Mouse (Mus musculus) liver, embryonic 16.5 days (tissue): Measurements from ENCODE around the gene Arhgef16. TPM values are rescaled to one million over a fixed set of nuclear protein-coding genes. Genes with fewer than 3 reads are reported as not detected.

Experiments
- ATAC-seq: fragments of 200-750 bp; cut with Nextera tagmentation; 2 replicates; pipeline ENCODE4 v1.8.0; 2017; ENCODE audit warnings: low read depth, mild to moderate bottlenecking, moderate number of reproducible peaks, moderate library complexity
- H3K27ac ChIP-seq: fragments of 300-500 bp; sonication (generic); 2 replicates; pipeline ENCODE4 v1.5.1; 2014; ENCODE audit warnings: mild to moderate bottlenecking, low read length
- H3K27me3 ChIP-seq: fragments of 300-500 bp; sonication (generic); 2 replicates; pipeline ENCODE4 v1.6.1; 2014; ENCODE audit warnings: low read depth, low read length, mixed read lengths; ENCODE audit not compliant: control insufficient read depth, insufficient read depth
- H3K36me3 ChIP-seq: fragments of 300-500 bp; sonication (generic); 2 replicates; pipeline ENCODE4 v1.6.1; 2014; ENCODE audit warnings: mild to moderate bottlenecking; ENCODE audit not compliant: control insufficient read depth, insufficient read depth
- H3K4me1 ChIP-seq: fragments of 300-500 bp; sonication (generic); 2 replicates; pipeline ENCODE4 v1.6.1; 2014; ENCODE audit warnings: low read depth, low read length, mixed read lengths; ENCODE audit not compliant: control insufficient read depth
- H3K4me2 ChIP-seq: fragments of 300-500 bp; sonication (generic); 2 replicates; pipeline ENCODE4 v1.6.1; 2014; ENCODE audit warnings: low read depth, low read length, mixed read lengths
- H3K4me3 ChIP-seq: fragments of 300-500 bp; sonication (generic); 2 replicates; pipeline ENCODE4 v1.5.1; 2014; ENCODE audit warnings: low read depth, mild to moderate bottlenecking, low read length
- H3K9ac ChIP-seq: fragments of 300-500 bp; sonication (generic); 2 replicates; pipeline ENCODE4 v1.6.1; 2014; ENCODE audit warnings: low read depth, low read length
- H3K9me3 ChIP-seq: fragments of 300-500 bp; sonication (generic); replicated peaks from 2 replicates; pipeline ENCODE4 v1.6.1; 2016; ENCODE audit warnings: low read length; ENCODE audit not compliant: control insufficient read depth
- WGBS: fragments of 180-500 bp; shearing (Covaris S2); extraction: QIAGEN DNeasy Blood & Tissue Kit; methylation state at CpG from one replicate; pipeline ENCODE4 v1.1.7; 2014; ENCODE audit not compliant: insufficient replicate concordance; 5-methylcytosine and 5-hydroxymethylcytosine counted together
- polyA plus RNA-seq: library from polyadenylated mRNA; unstranded; fragments of >200 nt; fragmentation: Nextera tagmentation; extraction: Ambion mirVana; gene quantifications from 2 replicates; pipeline ENCODE4 v1.2.1, GENCODE M21; 2015

Gene Arhgef16
- polyA plus RNA-seq, 1 experiment from 2014 or later, result 5.4 TPM

DNA sequence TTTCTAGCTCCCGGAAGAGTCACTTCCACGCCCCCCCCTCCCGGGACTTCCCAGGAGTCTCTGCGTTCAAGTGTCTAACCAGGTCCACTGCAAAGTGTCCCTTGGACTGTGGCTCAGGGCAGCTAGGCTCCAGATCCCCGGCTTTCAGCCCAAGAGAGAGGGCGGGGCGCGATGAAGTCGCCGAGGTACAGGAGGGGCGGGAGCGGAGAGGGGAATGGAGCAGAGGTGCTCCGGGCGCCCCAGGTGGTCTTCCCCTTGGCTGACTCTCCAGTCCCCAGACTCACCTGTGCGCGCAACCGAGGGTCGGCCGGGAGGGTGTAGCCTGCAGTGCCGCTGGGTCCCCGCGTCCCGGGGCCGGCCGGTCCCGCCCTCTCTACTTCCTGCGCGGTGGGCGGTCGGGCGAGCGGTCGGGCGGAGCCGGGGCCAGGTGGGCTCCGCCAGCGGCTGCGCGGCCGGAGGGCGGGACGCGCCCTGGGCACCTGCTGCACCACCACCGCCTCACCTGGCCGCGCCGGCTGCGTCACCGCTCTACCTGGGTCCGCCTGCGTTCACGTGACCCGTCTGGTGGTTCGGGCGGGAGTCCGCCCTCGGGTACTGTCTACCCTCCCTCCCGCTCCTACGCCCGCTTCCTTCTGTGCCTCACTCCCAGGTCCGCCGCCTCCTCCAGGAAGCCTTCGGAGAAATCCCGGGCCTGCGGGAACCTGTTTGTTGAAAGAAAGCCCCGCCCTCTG, 1.8 kb downstream of the Arhgef16 start:
- peak overlapping the region; percentile 49 for H3K4me2 ChIP-seq

DNA sequence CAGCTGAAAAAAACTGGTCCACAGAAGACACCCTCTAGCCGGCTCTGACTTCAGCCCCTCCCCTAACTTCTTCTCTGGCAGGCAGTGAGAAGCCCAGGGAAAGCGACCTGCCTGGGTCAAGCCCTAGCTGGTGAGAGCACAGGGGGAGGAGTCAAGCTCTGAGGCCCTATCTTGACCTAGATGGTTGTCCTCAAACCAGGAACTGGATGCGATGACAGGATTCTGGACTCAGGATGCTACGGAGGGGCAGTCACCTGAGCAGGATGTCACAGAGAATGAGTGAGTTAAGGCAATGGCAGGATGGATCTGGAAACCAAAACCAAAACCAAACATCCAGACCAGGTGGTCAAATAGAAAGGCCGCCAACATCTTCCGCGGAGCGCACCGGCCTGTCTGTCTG, 3.7 kb downstream of the Arhgef16 start:
- H3K27me3 ChIP-seq, result peaks cover 24% of the 10 kb centered on the region
- no peaks in the 10 kb centered on the region for H3K9me3 ChIP-seq
- 24% methylated on average over 9 of the region's 9 CpGs for WGBS
- H3K27ac ChIP-seq, result 0 out of 2 replicates have a peak overlapping the region, but pooled peaks have one; percentile 15
- no peaks in the 10 kb centered on the region for H3K36me3 ChIP-seq
- peaks cover 4% of the 10 kb centered on the region for H3K4me1 ChIP-seq
- H3K4me3 ChIP-seq, result no peak overlapping the region
- H3K9ac ChIP-seq, result no peak overlapping the region
- ATAC-seq, result peak; percentile 19; the same call in 1 of the 2 replicates
- no peak overlapping the region for H3K4me2 ChIP-seq

More for the DNA sequence above, 1.8 kb downstream of the Arhgef16 start:
- Histone ChIP-seq H3K36me3 (no peaks in the 10 kb centered on the region), H3K4me1 (no peaks in the 10 kb centered on the region; the same call in none of the 2 replicates), H3K27me3 (peaks cover 24% of the 10 kb centered on the region), H3K4me3 (peak overlapping the region; percentile 57), H3K27ac (no peak overlapping the region; the same call in 1 of the 2 replicates), H3K9me3 (no peaks in the 10 kb centered on the region), H3K9ac (no peak overlapping the region; the same call in 1 of the 2 replicates)
- 1% methylated on average over 45 of the region's 66 CpGs for WGBS
- peak; percentile 58 for ATAC-seq

DNA sequence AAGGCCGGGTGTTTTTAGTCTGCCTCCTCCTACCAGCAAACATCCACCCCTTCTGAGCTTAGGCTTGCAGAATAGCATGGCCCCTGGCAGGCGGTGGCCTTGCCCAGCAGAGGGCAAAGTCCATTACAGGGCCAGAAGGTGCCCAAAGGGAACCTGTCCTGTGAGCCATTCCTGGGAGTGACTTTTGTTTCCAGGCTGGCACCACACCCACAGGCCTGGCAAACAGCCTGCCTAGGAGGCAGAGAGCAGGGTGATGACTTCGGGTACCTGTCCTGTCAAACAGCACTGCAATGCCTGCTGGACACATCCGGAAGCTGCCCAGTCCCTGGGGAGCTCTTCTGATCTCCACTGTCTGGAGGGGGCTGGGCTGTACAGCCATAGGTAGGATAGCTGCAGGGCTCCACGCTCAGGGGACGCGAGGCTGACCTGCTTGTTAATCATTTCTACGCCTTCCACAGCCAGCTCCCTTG, 7.2 kb downstream of the Arhgef16 start:
- Histone ChIP-seq H3K27ac (peak overlapping the region; percentile 76), H3K4me2 (0 out of 2 replicates have a peak overlapping the region, but pooled peaks have one; percentile 10), H3K9ac (no peak overlapping the region), H3K4me3 (no peak overlapping the region), H3K36me3 (no peaks in the 10 kb centered on the region), H3K9me3 (no peaks in the 10 kb centered on the region), H3K4me1 (peaks cover 4% of the 10 kb centered on the region), H3K27me3 (peaks cover 7% of the 10 kb centered on the region)
- WGBS, result 51% methylated on average over 8 of the region's 8 CpGs
- peak; percentile 83 for ATAC-seq

DNA sequence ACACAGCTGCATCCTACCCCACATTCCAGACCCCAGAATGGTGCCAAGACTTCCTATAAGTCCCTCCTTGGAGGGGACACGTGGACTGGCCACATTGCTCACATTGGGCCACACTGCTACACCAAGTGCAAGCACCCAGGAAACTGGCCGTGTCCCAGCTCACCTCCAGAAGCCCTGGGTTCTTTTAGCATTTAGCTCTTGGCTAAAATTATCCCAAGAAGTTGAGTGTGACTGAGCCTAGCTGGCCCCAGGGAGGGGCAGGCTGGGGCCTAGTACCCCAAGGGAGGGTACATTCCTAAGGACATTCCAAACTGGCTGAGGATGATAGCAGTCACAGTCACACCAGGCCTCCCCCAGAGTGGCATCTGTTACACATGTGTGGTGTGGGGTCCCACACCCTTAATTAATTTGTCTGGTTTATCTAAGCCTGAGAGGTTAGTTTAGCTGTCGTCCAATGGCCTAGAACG, 7.7 kb downstream of the Arhgef16 start:
- peaks cover 4% of the 10 kb centered on the region for H3K4me1 ChIP-seq
- H3K27me3 ChIP-seq, result peaks cover 2% of the 10 kb centered on the region
- H3K4me3 ChIP-seq, result no peak overlapping the region
- H3K4me2 ChIP-seq, result no peak overlapping the region
- no peaks in the 10 kb centered on the region for H3K9me3 ChIP-seq
- H3K9ac ChIP-seq, result no peak overlapping the region
- WGBS, result 47% methylated on average over 4 of the region's 4 CpGs
- ATAC-seq, result no peak
- H3K36me3 ChIP-seq, result no peaks in the 10 kb centered on the region
- peak overlapping the region; percentile 76 for H3K27ac ChIP-seq

DNA sequence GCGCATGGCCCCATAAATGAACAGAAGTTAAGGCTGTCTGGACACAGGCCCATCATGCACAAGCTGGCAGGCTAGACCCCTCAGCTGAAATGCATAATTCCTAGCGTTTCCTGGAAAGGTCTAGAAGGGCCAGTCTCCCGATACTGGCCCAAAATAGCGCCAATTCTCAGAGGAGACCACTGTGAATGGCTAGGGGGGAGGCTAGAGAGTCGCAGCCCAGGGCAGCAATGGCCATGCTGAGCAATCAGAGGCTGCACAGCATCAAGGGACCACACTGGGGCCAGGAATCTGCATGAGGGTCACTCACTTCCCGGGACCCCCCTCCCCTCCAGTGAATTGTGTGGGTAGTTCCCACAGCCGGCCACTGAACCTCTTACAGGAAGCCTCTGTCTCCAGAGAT, 17.8 kb downstream of the Arhgef16 start:
- Histone ChIP-seq H3K9ac (no peak overlapping the region), H3K36me3 (no peaks in the 10 kb centered on the region), H3K4me1 (no peaks in the 10 kb centered on the region), H3K4me3 (no peak overlapping the region), H3K9me3 (no peaks in the 10 kb centered on the region), H3K4me2 (no peak overlapping the region), H3K27ac (no peak overlapping the region), H3K27me3 (no peaks in the 10 kb centered on the region)
- ATAC-seq, result no peak
- WGBS, result 51% methylated on average over 7 of the region's 7 CpGs

DNA sequence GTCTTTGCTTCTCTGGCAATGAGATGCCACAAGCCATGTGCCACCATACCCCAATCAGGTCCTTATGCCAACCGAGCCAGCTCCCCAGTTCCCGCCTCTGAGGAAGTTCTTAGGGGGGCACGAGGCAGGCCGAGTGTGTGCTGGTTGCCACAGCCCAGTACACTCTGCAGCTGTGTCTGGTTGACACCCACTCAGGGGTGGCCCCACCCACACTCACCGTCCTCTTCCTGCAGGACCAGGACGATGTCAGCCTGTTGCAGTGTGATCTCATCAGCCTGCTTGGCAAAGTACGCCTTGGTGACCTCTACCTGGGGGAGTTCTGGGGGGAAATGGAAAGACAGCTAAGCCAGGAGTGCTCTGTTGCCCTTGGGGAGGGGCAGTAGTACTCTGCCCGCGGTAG, 22.0 kb downstream of the Arhgef16 start:
- no peaks in the 10 kb centered on the region for H3K9me3 ChIP-seq
- H3K27ac ChIP-seq, result no peak overlapping the region
- no peak overlapping the region for H3K4me2 ChIP-seq
- H3K4me1 ChIP-seq, result no peaks in the 10 kb centered on the region
- H3K27me3 ChIP-seq, result no peaks in the 10 kb centered on the region
- ATAC-seq, result no peak
- 53% methylated on average over 9 of the region's 9 CpGs for WGBS
- no peak overlapping the region for H3K9ac ChIP-seq
- no peak overlapping the region for H3K4me3 ChIP-seq
- H3K36me3 ChIP-seq, result no peaks in the 10 kb centered on the region

DNA sequence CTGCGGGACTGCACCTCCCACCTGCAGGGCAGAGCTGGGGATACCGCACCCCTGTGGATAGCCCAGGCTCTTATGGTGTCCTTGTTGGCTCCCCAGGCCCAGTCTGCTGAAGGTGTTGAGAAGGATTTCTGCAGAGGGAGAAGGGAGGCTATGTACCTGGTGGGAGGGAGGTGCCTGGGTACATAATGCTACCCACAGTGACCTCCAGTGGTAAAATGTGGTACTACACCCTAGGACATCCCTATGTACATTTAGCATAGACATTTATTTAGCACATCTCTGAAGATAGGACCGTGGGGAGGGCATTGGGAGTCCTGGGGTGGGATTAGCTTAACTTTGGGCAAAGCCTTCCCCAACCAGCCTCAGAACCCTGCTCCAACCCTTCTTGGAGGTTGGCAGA, 28.5 kb downstream of the Arhgef16 start:
- Histone ChIP-seq H3K9ac (no peak overlapping the region), H3K27me3 (no peaks in the 10 kb centered on the region), H3K4me3 (no peak overlapping the region), H3K27ac (no peak overlapping the region), H3K4me2 (no peak overlapping the region), H3K9me3 (no peaks in the 10 kb centered on the region), H3K4me1 (no peaks in the 10 kb centered on the region), H3K36me3 (no peaks in the 10 kb centered on the region)
- WGBS, result 43% methylated on average over 3 of the region's 3 CpGs
- ATAC-seq, result no peak

DNA sequence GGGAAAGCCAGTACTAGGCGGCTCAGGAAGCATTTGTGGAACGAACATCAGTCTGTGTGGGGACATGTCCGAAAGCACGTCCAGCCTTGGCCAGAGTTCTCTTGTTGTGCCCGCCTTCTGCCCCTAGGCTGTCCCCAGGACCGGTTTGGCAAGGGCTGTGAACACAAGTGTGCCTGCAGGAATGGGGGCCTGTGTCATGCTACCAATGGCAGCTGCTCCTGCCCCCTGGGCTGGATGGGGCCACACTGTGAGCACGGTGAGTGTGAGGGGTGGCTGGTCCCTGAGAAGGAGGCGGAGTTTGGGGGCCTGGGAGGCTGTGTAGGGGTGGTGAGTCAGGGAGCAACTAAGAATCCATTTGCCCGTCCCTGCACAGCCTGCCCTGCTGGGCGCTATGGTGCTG, 32.0 kb downstream of the Arhgef16 start:
- no peaks in the 10 kb centered on the region for H3K9me3 ChIP-seq
- H3K27ac ChIP-seq, result no peak overlapping the region
- H3K4me2 ChIP-seq, result no peak overlapping the region
- H3K4me1 ChIP-seq, result no peaks in the 10 kb centered on the region
- H3K36me3 ChIP-seq, result no peaks in the 10 kb centered on the region
- 47% methylated on average over 10 of the region's 10 CpGs for WGBS
- no peak overlapping the region for H3K9ac ChIP-seq
- ATAC-seq, result no peak
- no peak overlapping the region for H3K4me3 ChIP-seq
- H3K27me3 ChIP-seq, result no peaks in the 10 kb centered on the region

DNA sequence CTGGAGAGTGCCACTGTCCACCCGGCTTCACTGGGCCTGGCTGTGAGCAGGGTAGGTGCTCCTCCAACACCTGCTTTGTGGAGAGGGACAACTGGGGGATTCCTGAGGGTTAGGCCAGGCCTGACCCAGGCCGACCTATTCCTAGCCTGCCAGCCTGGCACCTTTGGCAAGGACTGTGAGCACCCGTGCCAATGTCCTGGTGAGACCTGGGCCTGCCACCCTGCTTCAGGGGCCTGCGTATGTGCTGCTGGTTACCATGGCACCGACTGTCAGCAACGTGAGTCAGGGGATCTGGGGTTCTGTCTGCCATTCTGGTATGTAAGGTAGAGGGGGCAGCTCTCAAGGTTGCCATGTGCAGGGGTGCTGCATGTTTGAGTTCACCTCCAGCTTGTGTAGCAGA, 34.0 kb downstream of the Arhgef16 start:
- Histone ChIP-seq H3K4me2 (no peak overlapping the region), H3K27me3 (no peaks in the 10 kb centered on the region), H3K4me1 (no peaks in the 10 kb centered on the region), H3K27ac (no peak overlapping the region), H3K9me3 (no peaks in the 10 kb centered on the region), H3K9ac (no peak overlapping the region), H3K4me3 (no peak overlapping the region), H3K36me3 (no peaks in the 10 kb centered on the region)
- 57% methylated on average over 6 of the region's 6 CpGs for whole genome bisulfite sequencing
- no peak for ATAC-seq
